ENCODE assay signal across 8 mouse cellular contexts in the genomic region with DNA sequence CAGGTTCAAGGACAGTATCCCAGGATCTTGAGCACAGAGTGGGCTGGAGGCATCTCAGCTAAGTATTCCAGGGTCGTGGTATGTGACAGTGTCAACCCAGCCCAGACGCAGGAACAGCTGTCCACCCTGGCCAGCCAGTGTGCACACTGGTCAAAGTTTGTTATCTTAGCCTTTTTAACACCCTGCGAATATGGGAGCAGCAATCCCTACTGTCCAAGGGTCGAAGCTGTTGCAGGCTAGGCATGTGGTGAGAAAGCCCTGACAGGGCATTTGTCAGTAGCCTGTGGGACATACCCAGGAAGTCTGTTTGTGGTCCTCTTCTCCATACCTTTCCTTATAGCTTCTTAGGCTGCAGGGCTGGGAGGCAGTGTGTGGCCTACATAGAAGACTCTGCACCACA. TPM values are rescaled to one million over a fixed set of nuclear protein-coding genes. Genes with fewer than 3 reads are reported as not detected.
DNase-seq lines count a peak whose midpoint lies in the region; ATAC-seq and TF ChIP-seq lines count a peak whose summit lies in the region.

No protein-coding gene starts in this region.

- peak overlapping the region; percentile 25; the same call in 1 of the 2 replicates for H3K4me2 ChIP-seq in lung, postnatal 0 days (replicated peaks; ENCODE audit: low read depth, low read length)
- no peak overlapping the region for H3K4me2 ChIP-seq in kidney, embryonic 14.5 days (replicated peaks; ENCODE audit: low read depth, low read length)

- TF ChIP-seq CTCF in lung, postnatal 0 days (IDR thresholded peaks at IDR 0.05) = no peak
- no peak for TF ChIP-seq CTCF in olfactory bulb, adult 2 months (IDR thresholded peaks at IDR 0.05; ENCODE audit: insufficient read depth, low read depth, low read length)

- H3K4me3 ChIP-seq in lung, postnatal 0 days (ENCODE audit: low read depth, low read length) = no peak overlapping the region
- H3K4me3 ChIP-seq in kidney, embryonic 14.5 days (ENCODE audit: low read length) = no peak overlapping the region
- no peak overlapping the region for H3K4me3 ChIP-seq in olfactory bulb, adult 2 months (ENCODE audit: insufficient read depth, low read depth, low read length)

- no peak for TF ChIP-seq EP300 in lung, postnatal 0 days (IDR thresholded peaks at IDR 0.05)

- DNase-seq in adrenal gland, adult 2 months = peak; percentile 51
- DNase-seq in adrenal gland, postnatal 10 days = no peak
- no peak for DNase-seq in lung, postnatal 0 days (ENCODE audit: low spot score)
- no peak for DNase-seq in lung, postnatal 25 days (ENCODE audit: low spot score)
- no peak for DNase-seq in right cerebral cortex, postnatal 25 days
- no peak for DNase-seq in adrenal gland, postnatal 25 days

- H3K27ac ChIP-seq in lung, postnatal 0 days (ENCODE audit: low read length) = peak overlapping the region; percentile 96
- peak overlapping the region; percentile 60 for H3K27ac ChIP-seq in kidney, embryonic 14.5 days (ENCODE audit: low read depth, low read length)
- 0 out of 2 replicates have a peak overlapping the region, but pooled peaks have one; percentile 4 for H3K27ac ChIP-seq in olfactory bulb, adult 2 months (ENCODE audit: insufficient read depth, low read depth, low read length)

- H3K9me3 ChIP-seq in lung, postnatal 0 days (ENCODE audit: low read length) = no peaks in the 10 kb centered on the region
- H3K9me3 ChIP-seq in kidney, embryonic 14.5 days (ENCODE audit: control insufficient read depth, low read length) = no peaks in the 10 kb centered on the region

- ATAC-seq in lung, postnatal 0 days = no peak; the same call in 1 of the 2 replicates
- ATAC-seq in kidney, embryonic 14.5 days (ENCODE audit: low FRiP score, low TSS enrichment) = peak; percentile 15; the same call in 1 of the 2 replicates

- no peak for TF ChIP-seq POLR2A in olfactory bulb, adult 2 months (IDR thresholded peaks at IDR 0.05; ENCODE audit: insufficient read depth, low read depth, low read length)

- H3K9ac ChIP-seq in lung, postnatal 0 days (replicated peaks; ENCODE audit: low read depth) = no peak overlapping the region
- H3K9ac ChIP-seq in kidney, embryonic 14.5 days (ENCODE audit: low read depth, low read length) = no peak overlapping the region

- H3K36me3 ChIP-seq in lung, postnatal 0 days (ENCODE audit: insufficient read depth, low read length) = no peaks in the 10 kb centered on the region
- H3K36me3 ChIP-seq in kidney, embryonic 14.5 days (ENCODE audit: control insufficient read depth, insufficient read depth, low read length) = peaks cover 13% of the 10 kb centered on the region; the same call in 1 of the 2 replicates

- H3K4me1 ChIP-seq in lung, postnatal 0 days (ENCODE audit: insufficient read depth, low read depth, low read length) = peaks cover 30% of the 10 kb centered on the region
- peaks cover 20% of the 10 kb centered on the region for H3K4me1 ChIP-seq in kidney, embryonic 14.5 days (ENCODE audit: control insufficient read depth, insufficient read depth, low read length)
- H3K4me1 ChIP-seq in olfactory bulb, adult 2 months (ENCODE audit: control insufficient read depth, insufficient read depth, low read length) = peaks cover 30% of the 10 kb centered on the region

- WGBS in lung, postnatal 0 days = 22% methylated on average over 4 of the region's 4 CpGs
- 42% methylated on average over 4 of the region's 4 CpGs for WGBS in kidney, embryonic 14.5 days
- WGBS in olfactory bulb, adult 2 months = 81% methylated on average over 4 of the region's 4 CpGs

- no peaks in the 10 kb centered on the region for H3K27me3 ChIP-seq in lung, postnatal 0 days (replicated peaks; ENCODE audit: insufficient read depth, low read length)
- H3K27me3 ChIP-seq in kidney, embryonic 14.5 days (ENCODE audit: control insufficient read depth, insufficient read depth, low read length) = no peaks in the 10 kb centered on the region

RNA-seq across cellular contexts. Expression of a gene that starts 22.1 kb away (rescaled TPM):
- total RNA-seq in adrenal gland, adult 2 months (2021) = 10 to 100 TPM; 33.5 to 67.7 TPM
- polyA plus RNA-seq in adrenal gland, adult 2 months (2012; rRNA removed) = 80.9 and 86.9 TPM in 2 replicates
- total RNA-seq in adrenal gland, postnatal 10 days (2021) = 10 to 100 TPM; 40.3 to 89.1 TPM
- polyA plus RNA-seq in lung, postnatal 0 days (2015; fragmentation: Nextera tagmentation; extraction: Ambion mirVana) = 68.4 and 79.3 TPM in 2 replicates
- polyA plus RNA-seq in kidney, embryonic 14.5 days (2014; fragmentation: Nextera tagmentation; extraction: Ambion mirVana) = 19.3 and 19.8 TPM in 2 replicates
- not detected in 2 replicates for polyA plus RNA-seq in olfactory bulb, adult 2 months (2012; ENCODE audit: insufficient read depth, insufficient read length, low replicate concordance, missing spikeins)
- total RNA-seq in adrenal gland, postnatal 25 days (2021) = 30.8 and 37.8 TPM in 2 replicates

RNA-seq across cellular contexts. Expression of a gene that starts 22.8 kb away (rescaled TPM):
- 100 to 1,000 TPM; 166 to 170 TPM for total RNA-seq in adrenal gland, adult 2 months (2021)
- polyA plus RNA-seq in adrenal gland, adult 2 months (2012; rRNA removed) = 132 and 156 TPM in 2 replicates
- total RNA-seq in adrenal gland, postnatal 10 days (2021) = 100 to 1,000 TPM; 137 to 143 TPM
- polyA plus RNA-seq in lung, postnatal 0 days (2015; fragmentation: Nextera tagmentation; extraction: Ambion mirVana) = 47.9 and 50.6 TPM in 2 replicates
- 141 and 150 TPM in 2 replicates for polyA plus RNA-seq in kidney, embryonic 14.5 days (2014; fragmentation: Nextera tagmentation; extraction: Ambion mirVana)
- not detected in 2 replicates for polyA plus RNA-seq in olfactory bulb, adult 2 months (2012; ENCODE audit: insufficient read depth, insufficient read length, low replicate concordance, missing spikeins)
- 138 and 168 TPM in 2 replicates for total RNA-seq in adrenal gland, postnatal 25 days (2021)

Comparison
In these comparisons a context has a peak if more than half of its experiments do, and no peak if none do; other contexts are left out.
1. H3K27ac ChIP-seq: peak in every context shown above with its lines; median percentile 96 in lung, postnatal 0 days; 60 in kidney, embryonic 14.5 days; 4 in olfactory bulb, adult 2 months.
2. RNA of a gene that starts 22.1 kb away (polyA plus RNA-seq): 80.9 to 86.9 TPM in adrenal gland, adult 2 months, 68.4 to 79.3 TPM in lung, postnatal 0 days and 19.3 to 19.8 TPM in kidney, embryonic 14.5 days; not detected in olfactory bulb, adult 2 months; every median in the first group is over 10 times any median in the second.